Mouse (Mus musculus) lung, postnatal 4 days (tissue): ENCODE results near the gene Acox3.
A peak's percentile ranks its signal among the peaks of the same experiment; 100 is the strongest.

Experiments
- DNase-seq, 2 experiments: peaks; one replicate each; pipeline ENCODE4 v3.0.0; 2021

Acox3 gene

GRCm38 (mm10) chr5:35582445-35583220, at the start of gene Acox3:
Gene Acox3, plus strand, starts transcription at chr5:35583040.
- DNase-seq, result peak; percentile 96 to 98

DNA sequence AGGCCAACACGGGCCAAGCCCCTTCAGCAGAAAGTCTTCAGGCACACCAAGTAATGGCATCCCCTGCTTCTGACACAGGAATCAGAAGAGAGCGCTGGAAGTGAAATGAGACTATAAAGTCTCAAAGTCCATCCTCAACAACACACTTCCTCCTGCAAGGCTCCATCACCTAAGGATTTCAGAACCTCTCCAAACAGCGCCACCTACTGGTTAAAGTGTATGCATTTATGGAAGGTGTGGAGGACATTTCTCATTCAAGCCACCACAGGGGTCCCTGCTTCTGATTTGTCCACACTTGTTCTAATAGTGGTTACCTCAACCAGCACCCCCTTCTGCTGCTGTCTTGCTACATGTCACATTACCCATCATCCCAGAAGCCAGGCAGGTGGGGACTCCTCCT, 46.6 kb upstream of the Acox3 start:
- no peak for DNase-seq

DNA sequence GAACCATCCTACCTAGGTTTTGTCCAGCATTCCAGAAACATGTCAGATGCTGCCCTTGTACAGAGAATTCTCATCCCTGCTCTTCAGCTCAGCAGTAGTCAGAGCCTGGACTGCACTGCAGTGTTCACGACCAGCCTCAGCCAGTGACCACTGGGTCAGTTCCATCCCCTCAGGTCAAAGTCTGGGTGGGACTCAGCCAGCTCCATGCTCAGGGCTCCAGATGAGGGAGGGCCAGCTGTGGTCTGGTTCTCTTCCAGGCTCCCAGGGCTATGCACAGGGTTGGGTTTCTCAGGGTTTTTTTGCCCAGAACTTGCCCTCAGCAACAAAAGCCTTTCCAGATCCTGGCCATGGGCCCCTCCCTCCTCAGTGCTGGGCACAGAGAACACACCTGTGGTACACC, 45.4 kb upstream of the Acox3 start:
- DNase-seq, result no peak

- DNase-seq, result no peak
Measured at GRCm38 (mm10) chr5:35538022-35538421, 44.8 kb upstream of the Acox3 start.

DNA sequence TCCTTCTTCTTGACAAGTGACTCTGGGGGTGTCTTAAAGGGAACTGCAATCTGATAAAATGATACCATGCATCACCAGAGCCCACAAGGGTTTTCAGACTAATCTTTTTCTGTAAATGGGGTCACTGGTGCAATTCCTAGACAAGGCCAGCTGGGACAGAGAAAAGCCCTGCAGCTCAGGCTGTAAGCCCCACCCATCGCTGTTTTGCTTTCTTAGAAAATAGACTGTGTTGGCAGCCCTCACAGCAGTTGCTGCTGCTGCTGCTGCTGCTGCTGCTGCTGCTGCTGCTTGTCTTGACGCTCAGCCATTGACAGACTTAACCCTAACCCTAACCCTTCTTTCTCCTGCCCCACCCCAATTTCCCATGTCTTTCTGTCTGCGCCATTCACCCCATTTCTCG, 43.3 kb upstream of the Acox3 start:
- peak in 1 of 2 experiments; percentile 44 for DNase-seq

DNA sequence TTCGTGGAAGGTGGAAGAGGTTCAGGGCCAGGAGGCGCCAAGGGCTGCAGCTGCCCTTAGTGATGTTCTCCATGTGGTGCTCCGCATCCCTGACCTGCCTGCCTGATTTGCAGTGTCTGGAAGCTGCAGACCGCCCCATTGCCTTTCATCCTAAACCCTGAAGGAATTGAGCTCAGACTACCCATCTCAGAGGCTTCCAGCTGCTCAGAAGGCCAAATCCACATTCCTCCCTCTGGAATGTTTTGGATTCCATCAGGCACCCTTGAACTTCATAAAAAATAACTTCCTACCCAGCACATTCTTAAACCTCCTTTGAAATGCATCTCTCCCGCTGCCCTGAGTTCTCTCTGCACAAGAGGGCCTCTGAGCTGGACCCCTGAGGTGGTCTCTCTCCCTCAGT, 42.3 kb upstream of the Acox3 start:
- DNase-seq, result no peak

- peak in 1 of 2 experiments; percentile 12 for DNase-seq
Measured at GRCm38 (mm10) chr5:35541059-35541790, 41.6 kb upstream of the Acox3 start.

DNA sequence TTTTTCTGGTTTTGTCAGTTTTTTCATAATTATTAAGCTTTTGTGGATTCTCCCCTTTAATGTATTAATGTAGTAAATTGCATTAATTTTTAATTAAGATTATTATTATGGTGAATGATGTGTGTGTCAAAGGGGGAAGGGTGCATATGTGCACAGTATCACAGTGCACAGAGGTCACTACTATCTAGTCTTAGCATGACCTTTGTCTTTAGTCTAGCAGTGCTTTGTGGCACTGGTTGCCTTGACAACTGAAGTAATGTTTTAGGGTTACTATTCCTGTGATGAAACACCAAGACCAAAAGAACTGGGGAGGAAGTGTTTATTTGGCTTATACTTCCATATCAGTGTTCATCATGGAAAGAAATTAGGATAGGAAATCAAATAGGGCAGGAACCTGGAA, 36.7 kb upstream of the Acox3 start:
- DNase-seq, result no peak

GRCm38 (mm10) chr5:35551855-35552837, 30.7 kb upstream of the Acox3 start:
- peak; percentile 17 to 64 for DNase-seq

DNA sequence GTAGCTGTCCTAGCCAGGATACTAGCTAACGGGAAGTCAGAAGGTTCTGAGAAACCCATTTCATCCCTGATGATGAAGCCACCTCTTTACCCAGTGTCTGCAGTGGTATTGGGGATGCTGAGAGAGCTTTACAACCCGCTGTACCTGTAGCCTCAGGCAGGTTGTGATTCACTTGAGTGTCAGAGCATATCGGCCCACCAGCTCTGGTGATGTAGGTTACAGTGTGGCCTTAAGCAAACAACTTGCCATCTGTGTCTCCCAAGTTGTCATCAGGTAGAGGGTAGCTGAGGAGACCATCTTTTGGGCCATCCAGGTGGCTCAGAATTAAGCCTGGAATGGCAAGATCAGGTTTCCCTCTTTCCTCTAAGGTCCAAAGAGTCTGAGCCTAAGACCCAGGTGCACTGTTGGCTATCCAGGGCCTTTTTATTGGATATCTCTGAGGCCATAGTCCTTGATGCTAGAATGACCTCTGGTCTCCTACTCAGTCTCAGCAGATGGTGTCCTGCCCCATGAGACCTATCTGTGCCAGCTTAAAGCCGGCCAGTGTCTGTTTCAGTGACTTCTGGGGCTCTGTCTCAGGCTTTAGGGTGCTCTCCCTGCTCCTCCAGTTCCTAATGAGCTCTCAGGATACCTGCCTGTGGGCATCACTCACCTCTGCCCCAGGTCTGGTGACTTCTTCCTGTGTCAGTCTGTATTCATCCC, 29.9 kb upstream of the Acox3 start:
- peak in 1 of 2 experiments; percentile 6 for DNase-seq

DNA sequence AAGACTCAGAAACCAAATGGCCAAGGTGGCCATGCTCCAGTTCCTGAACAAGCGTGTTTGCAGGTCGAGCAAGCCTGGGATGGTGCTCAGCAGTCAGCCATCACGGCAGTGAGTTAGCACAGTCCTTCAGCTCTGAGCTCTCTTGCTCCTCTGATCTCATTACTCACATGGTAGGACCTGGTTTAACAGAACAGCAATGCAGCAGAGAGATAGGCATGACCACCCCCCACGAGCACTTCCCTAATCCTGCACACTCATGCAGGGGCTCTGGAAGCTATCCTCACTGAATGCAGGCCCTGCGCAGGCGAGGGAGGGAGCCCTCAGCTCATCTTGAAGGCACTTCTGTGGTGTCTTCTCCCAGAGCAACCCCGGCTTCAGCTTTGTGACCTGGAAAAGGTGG, 26.4 kb upstream of the Acox3 start:
- DNase-seq, result no peak

DNA sequence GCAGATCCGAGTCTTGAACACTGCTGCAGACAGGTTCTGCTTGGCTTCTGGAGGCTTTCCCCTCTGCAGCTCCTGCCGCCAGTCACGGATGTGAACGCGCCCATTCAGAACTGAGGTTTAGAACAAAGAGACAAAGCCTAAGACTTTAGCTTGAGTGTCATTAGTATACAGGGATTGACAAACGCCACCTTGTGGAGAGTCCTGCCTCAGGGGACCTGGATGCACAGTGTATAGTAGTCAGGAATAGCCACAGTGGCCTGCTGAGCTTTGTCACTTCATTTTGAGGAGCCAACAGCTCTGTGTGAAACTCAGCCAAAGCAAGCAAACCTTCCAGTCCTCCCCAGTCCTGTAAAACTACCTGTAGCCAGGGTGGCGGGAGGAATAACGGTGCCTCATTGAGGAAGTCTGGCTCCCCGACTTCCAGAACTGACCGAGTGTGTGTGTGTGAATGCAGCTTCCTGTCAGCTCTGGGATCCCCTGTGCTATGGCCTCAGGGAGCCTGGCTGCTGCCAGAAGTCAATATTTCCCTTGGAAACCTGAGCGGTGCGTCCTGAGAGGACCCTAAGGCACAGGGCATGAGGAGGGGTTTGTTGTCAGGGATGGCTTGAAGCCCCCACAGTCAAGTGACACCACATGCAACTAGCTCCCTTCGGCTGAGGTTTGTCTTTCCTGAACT, 24.8 kb upstream of the Acox3 start:
- no peak for DNase-seq

DNA sequence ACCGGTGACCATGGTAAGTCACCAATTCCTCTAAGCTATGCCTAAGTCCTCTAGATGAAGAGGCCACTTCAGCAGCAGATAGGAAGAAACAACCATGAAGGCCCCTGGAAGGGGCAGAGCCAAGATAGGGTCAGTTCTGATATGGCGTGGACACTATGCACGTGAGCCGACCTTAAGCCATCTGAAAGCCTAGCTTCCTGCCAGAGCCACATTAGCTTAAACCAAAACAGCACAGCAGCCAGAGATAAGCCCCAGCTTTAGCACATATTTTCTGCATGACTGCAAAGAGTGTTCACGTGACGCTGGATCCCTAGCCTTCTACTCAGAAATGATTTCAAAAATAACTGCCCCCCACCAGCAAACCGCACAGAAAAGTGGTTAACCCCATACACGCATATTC, 23.4 kb upstream of the Acox3 start:
- no peak for DNase-seq

GRCm38 (mm10) chr5:35562616-35563015, 20.2 kb upstream of the Acox3 start:
- DNase-seq, result no peak

GRCm38 (mm10) chr5:35563449-35563848, 19.4 kb upstream of the Acox3 start:
- peak; percentile 66 to 81 for DNase-seq

DNA sequence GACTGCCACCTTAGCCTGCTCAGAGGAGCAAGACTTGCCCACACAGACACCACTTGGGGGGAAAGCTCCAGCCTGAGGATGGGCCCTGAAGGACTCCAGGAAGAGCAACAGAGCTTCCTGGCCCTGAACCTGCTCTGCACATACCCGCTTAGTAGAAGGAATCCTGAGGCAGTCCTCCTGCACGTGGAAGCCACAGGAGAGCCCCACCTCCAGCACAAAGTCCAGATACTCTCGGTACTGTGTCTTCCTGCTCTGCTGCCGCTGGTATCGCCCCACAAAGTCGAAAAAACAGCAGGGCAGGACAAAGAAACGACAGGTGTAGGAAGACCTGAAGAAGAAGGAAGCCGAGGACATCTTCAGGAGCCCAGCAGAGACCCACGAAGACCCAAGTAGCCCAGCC, 17.6 kb upstream of the Acox3 start:
- DNase-seq, result no peak

DNA sequence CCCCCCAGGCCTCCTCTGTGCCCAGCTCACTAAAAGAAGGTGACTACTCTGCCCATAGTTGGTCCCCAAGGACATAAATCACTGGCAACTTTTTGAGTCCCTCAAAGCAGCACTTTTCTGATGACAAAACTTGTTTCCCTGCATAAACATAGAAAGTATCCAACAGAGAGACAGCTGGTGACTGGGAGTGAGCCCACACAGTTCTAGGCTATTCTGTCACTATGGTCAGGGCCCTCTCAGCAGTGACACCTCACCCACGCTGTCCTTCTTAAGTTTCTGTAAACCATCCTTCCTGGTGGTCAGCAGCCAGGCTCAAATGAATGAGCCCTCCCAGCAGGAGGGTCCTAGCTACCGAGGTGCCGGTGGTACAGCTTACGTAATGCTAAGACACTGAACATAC, 16.2 kb upstream of the Acox3 start:
- DNase-seq, result no peak

DNA sequence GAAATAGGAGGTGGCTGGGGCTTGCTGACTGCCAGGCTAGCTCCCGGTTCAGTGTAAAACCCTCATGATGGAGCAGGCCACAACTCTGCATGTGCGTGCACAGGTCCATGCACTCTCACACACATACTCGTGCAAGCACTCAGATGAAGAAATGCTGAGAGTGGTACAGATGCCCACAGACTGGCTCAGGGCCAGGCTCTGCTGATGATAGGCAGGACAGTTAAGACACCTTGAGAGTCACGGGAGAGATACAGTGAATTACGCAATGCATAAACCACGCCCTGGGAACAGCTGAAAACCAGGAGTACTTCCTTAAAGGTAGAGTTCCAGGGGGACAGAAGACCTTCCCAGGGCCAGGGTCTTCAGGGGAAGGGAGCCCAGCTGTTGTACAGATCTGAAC, 11.3 kb upstream of the Acox3 start:
- DNase-seq, result no peak

GRCm38 (mm10) chr5:35574653-35575599, 7.9 kb upstream of the Acox3 start, which contains the start of gene Trmt44:
Gene Trmt44, minus strand, starts transcription at chr5:35575070.
- peak; percentile 93 for DNase-seq

DNA sequence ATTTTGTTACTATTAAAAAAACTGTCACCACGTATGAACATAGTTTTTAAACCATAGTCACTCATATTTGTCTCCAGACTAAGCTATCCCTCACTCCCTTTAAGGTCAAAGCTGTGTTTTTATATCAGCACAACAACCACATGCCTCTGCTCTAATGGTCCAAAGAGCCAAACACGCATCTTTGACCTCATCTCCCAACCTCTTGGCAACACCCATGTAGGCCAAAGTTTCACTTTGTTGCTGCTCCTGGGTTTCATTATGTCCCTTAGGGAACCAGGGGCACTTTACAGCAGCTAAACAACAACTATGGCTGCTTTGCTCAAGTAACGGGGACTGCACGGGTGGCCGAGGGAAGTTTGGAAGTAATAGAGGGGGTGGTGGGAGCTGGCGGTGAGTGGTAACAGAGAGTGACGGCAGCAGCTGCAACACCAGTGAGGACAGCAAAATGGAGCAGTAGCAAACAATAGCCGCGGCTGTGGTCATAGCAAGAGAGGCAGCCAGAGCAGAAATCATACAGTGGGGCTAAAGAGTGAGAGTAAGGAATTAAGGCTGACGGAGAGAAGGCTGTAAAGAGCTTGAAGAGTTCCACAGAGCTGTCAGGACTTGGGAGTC, 6.3 kb upstream of the Acox3 start:
- no peak for DNase-seq
